Mouse (Mus musculus): Measurements from ENCODE around the gene Myo1b.

DNA sequence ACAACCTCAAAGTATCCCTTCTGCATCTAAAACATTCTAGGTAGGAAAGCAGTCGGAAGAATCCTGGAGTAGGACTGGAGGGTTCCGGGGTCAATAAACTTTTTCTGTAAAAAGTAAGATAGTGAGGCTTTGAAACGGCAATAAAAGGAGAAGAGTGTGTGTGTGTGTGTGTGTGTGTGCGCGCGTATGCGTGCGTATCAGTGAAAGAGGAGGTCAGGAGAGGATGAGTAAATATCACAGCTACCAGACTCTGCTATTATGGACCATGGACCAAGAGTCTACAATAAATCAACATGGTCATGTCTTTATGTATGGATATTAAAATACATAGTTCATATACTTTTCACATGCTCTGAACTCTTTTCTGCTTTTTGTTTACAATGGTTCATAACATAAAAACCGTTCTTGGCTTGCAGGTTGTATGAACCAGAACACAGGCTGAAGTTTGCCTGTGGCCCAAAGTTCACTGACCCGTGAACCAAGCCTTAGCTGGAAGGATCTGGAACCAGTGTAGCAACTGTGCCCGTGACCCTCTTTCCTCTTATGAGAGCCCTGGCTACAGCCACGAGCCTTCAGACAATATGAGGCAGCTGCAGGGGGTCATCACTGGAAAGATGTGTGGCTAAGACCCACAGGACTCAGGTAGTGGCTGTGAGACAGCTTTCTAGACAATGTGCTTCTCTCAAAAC, 145.9 kb downstream of the Myo1b start:
- TF ChIP-seq POLR2A (IDR thresholded peaks at IDR 0.05; ENCODE audit: low read depth, low read length) (no peak), CTCF (IDR thresholded peaks at IDR 0.05; ENCODE audit: extremely low read depth, insufficient read length, insufficient replicate concordance, low read depth, low read length) (no peak)
